Mouse (Mus musculus): Measurements from ENCODE around the gene Ireb2. TPM values are rescaled to one million over a fixed set of nuclear protein-coding genes. Genes with fewer than 3 reads are reported as not detected.

The Ireb2 gene
- total RNA-seq, 2 experiments from 2014 or later, result 49.0 to 49.3 TPM

Other genes starting within 250 kb of the Ireb2 start
- gene Acsbg1, start 201.9 kb upstream of the Ireb2 start, total RNA-seq (2021), result 100 to 1,000 TPM; 106 to 117 TPM
- gene Dnaja4, start 164.9 kb upstream of the Ireb2 start, total RNA-seq (2021), result 10 to 100 TPM; 57.4 to 63.9 TPM
- gene Wdr61, start 129.3 kb upstream of the Ireb2 start, total RNA-seq (2021), result 10 to 100 TPM; 60.1 to 61.9 TPM
- gene Crabp1, start 99.0 kb upstream of the Ireb2 start, total RNA-seq (2021), result 1 to 10 TPM in 1 of 2 experiments, not detected in 1; 1.2 TPM
- 1 to 10 TPM; 2.7 to 2.8 TPM for gene Hykk, start 53.5 kb downstream of the Ireb2 start, total RNA-seq (2021)
- gene Psma4, start 87.0 kb downstream of the Ireb2 start, total RNA-seq (2021), result 100 to 1,000 TPM; 120 to 123 TPM
- gene AY074887, start 87.2 kb downstream of the Ireb2 start, total RNA-seq (2021), result not detected
- gene Chrna5, start 117.1 kb downstream of the Ireb2 start, total RNA-seq (2021), result 1 to 10 TPM; 8.2 to 9.0 TPM
- gene Chrna3, start 162.8 kb downstream of the Ireb2 start, total RNA-seq (2021), result under 1 TPM; 0.22 to 0.36 TPM
- gene Chrnb4, start 185.0 kb downstream of the Ireb2 start, total RNA-seq (2021), result under 1 TPM; 0.08 to 0.22 TPM

Data from layer of hippocampus, adult 18-20 months (tissue).